Mouse (Mus musculus): ENCODE measurements at regions not wholly inside any gene's neighbourhood (a gene's known extent, or its start where the extent isn't known, plus 50 kb on each side); places are given as distances from the start of the nearest gene placed in this dataset.

DNA sequence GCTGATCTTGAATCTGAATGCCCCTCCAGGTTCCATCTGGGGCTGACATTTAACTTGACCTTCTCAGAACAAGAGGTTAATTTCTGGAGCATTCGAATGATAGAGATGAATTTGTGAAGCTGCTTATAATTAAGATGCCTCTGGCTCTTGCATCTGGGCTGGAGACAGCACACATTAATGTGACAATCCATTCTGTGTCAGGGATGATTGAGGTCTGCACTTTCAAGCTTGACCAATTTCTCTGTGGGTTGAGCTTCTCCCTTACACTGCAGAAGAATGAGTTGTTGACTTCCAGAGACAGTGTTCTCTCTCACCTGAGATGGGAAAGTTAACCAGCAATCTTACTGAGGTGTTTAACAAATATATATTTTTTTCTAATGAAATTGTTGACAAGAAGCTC lies 541.8 kb downstream of the Edem1 start:
- DNase-seq: no peak

DNA sequence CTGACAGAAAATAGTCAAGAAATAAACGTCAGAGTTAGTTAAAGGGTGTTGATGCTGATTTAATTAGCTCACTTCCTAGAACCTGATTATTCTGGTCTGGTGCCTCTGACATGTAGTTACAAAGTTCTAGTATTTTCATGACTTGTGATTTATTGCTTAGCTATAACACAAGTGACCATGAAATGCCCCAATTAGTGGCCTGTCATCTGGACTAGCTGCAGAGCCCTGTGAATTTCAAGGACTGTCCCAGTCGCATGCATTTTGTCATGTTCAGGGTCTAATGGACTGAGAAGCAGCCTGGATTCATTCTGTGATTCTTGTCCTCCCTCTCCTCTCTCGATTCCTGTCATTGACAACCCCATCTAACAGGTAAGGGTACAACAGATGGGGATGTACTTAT lies 543.5 kb downstream of the Edem1 start:
- DNase-seq: no peak

DNA sequence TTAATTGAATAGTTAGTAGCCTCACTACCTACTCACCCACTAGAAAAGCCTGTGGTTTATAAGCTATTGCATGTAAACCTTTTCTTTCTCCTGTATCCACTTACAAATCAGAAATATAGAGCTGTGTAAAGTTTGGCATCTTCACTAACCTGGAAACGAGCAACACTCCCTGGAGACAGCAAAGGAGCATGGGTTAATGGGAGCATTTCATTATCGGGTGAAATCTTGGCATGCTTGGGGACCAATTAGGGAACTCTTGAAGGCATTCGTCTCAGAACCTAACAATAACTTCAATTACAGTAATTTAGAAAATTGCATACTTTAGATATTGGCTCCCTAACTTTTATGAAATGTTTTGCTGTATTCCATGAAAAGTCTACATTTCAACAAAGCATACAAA lies 558.8 kb downstream of the Edem1 start:
- peak; percentile 2 to 4 for DNase-seq

DNA sequence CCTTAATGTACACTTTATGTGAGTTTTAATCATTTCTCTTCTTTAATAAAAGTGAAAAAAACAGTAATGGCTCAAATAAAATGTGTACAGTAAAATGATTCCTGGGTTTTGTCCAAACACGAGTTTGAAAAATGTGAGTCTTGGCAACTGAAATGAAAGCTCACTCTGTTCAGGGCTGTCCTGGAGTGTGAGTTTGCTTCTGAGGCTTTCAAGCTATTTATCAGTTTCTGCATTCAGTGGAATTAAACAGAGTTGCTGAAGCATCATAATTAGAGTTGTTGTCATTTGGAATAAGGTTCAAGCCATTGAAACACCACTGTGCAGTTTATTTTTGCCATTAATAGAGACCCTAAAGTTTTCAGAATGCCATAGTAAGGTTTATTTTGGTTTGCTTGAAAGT lies 561.3 kb downstream of the Edem1 start:
- DNase-seq: no peak

DNA sequence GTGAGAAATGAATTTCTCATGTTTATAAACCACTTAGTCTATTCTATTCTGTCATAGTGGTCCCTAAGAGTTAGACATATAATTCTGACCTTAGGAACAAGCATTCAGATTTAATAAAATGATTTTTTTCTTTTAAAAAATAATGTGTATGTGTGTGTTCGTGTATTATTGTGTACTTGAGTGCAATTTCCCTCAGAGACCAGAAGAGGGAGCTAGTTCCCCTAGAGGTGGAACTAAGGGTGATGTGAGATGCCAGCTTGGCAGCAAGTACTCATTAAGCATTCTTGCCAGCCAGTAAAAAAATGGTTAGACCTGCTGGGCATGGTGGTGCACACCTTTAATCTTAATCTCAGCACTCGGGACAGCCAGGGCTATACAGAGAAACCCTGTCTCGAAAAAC lies 570.2 kb downstream of the Edem1 start:
- DNase-seq: peak; percentile 28 to 36

DNA sequence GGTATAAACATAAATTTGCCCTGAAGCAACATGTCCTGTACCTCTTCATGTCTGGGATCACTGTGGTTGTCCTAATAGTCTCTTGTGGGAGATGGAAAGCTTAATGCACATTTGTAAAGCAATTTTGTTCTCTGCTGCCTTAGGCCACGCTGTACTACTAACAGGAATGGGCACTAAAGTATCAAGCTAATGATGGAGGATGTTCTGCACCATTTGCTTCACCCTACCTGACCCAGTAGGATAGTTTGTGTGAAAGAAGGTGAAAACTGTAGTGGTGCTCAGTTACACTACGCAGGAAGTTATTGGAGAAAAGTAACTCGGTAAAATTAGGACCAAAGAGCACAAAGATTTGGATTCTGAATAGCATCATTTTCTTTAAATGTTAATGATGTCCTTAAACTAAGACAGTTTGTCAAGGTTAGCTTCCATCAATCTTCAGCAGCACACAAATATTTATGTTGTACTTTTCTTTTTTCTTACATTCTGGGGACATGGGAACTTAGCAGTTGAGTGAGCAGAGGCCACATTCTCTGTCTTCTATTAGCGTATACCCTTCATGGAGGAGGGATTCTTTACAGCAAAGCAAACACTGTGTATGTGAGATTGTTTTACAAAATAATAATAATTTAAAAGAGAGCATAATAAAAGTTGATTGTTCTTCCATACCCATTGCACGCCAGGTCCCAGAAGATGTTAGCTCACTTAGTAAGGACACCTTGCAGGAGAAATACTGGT lies 591.2 kb downstream of the Edem1 start:
- no peak for DNase-seq

DNA sequence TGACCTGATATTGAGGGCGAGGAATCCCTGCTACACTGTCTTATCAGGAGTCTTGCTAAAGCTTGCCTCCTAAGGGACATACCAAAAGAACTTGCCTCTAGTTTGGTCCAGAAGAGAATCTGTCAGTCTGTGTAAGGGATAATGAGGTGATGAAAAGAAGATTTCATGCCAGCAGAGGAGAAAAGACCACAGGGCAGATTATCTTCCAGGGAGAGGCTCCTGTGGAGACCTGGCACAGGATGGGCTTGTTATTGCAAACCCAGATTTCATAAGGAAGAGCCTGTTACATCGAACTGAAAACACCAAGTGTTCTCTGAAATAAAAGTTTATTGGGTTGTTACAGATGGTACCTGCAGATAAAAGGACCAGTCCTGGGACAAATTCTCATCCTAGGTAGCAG lies 605.2 kb downstream of the Edem1 start:
- peak; percentile 38 to 69 for DNase-seq

Measured in cerebellum, postnatal 10 days (tissue).